Mouse (Mus musculus): ENCODE data around the gene Ppfia3.
"Not testable (repeated sequence)": the region's sequence is repeated elsewhere in the genome, so short reads cannot be mapped to it uniquely, and the experiment has no call there.

The Ppfia3 gene

DNA sequence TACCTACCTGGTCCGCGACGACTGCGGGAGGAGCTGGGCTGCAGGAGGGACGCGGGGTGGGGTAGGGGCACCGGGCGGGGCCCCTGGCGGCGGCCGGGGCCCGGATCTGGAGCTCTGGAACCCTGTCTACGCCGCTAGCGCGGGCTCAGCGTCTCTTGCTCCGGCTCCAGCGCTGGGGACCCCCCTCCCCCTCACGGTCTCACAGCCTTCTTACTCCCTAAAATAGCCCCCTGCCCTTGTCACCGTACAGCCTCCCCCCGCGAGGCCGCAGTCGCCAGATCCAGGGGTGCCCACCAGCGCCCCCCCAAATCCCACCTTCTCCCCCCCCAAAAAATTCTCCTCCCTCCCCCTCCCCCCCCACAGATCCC, at the start of gene Ppfia3:
Gene Ppfia3 (minus strand): TSS at position 368 of the 368 bp plus-strand sequence.
- no peak for DNase-seq (ENCODE audit: low spot score in 2 of 2)

DNA sequence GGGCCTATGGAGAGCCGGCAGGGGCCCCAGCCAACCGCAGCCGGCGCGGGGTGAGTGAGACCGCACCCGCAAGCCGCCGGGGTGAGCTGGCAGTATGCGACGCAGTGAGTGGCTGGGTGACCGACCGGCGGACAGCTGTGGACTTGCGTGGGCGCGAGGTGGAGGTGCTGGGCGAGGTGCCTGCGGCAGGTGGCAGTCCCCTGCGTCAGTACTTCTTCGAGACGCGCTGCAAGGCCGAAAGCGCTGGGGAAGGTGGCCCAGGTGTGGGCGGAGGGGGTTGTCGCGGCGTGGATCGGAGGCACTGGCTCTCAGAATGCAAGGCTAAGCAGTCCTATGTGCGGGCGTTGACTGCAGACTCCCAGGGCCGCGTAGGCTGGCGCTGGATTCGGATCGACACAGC, 48.8 kb upstream of the Ppfia3 start:
- peak; percentile 51 to 52 for DNase-seq (ENCODE audit: low spot score in 2 of 2)

DNA sequence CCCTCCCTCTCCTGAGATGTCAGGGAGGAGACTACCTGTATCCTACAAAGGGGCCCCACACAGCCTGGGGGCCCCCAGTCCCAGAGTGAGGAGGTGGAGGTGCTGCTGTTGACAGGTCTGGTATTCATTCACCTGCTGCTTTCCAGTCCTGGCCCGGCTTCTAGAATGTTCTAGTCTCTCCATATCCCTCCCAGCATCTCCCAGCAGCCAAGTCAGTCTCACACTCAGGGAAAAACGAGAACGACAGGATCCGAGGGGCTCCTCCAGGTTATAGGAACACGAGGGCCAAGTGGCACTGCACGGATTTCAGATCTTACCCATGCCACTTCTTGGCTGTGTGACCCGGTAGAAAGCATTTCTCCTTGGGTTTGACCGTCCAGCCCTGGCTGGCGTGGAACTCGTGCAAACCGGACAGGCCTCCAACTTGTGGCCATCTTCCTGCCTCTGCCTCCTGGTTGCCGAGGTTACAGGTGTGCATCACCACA, 48.0 kb upstream of the Ppfia3 start:
- DNase-seq (ENCODE audit: low spot score in 2 of 2) = no peak

DNA sequence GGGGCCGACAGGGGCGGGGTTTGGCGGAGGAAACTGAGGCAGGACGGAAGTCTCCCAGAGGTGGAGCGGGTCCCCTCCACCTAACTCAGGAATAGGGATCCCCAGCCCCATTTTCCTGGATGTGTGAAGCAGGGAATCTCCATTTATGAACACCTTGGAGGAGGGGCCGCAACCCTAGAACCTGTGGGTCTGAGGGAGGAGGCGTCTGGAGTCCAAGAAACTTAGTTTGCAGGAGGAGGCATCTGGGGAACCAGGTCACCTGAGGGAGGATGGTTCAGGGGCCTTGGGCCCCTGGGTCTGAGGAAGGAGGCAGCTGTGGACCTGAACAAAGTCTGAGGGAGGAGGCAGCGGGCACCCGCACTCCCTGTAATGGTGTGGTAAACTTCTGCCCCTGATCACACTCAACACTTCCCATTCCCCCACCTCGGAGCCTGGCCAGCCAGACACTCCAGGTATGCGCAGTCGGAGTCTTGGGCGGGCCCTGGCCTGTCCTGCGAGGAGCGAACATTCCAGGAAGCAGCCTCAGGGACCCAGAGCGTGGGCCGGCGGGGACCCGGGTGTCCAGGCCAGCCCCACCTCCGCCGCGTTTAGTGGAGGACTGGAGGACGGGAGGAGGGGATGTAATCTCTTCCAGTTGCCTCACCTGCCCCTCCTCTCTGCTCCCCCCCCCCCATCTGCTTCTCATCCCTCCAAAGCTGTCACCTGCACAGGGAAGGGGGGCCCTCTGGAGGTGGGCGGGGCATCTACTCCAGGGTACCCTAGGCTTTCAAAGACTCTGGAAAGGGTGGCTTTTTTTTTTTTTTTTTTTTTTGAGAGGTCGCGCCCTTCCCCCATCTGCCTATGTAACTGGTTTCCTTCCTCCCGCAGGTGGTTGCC, 47.3 kb upstream of the Ppfia3 start:
- no peak for DNase-seq (ENCODE audit: low spot score in 2 of 2)

DNA sequence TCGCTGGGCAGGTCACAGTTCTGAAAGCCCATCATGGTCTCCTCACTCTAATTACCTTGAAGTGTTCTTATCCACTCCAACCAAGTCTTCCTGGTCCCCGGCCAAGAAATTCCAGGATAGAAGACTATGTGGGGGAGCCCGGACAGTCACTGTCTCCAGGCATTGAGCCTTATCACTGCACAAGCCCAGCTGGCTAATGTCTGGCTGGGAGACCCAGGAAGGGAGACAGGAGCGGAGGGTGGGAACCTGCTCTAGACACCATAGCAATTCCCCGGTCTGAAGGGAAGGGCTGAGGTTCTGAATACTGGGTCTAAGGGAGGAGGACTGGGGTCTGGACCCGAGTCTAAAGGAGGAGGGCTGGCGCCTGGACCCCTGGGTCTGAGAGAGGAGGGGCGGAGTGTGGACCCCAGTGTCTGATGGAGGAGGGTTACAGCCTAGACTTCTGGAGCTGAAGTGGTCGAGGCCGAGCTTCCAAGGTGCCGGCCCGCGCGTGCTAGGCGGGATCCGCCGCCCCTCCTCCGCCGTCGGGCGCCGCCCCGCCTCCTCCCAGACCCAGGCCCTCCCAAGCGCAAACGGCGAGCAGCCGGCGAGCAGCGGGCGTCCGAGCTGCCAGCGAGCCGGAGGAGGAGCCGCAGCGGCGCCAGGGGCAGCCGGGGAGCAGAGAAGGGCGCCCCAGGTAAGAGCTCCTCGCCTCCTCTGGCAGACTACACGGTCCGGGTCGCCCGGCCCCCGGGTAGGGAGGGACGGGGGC, 46.5 kb upstream of the Ppfia3 start, which contains the start of gene Ntf5:
Gene Ntf5 (plus strand): TSS at position 583 of the 751 bp plus-strand sequence.
- DNase-seq (ENCODE audit: low spot score in 2 of 2) = no peak

DNA sequence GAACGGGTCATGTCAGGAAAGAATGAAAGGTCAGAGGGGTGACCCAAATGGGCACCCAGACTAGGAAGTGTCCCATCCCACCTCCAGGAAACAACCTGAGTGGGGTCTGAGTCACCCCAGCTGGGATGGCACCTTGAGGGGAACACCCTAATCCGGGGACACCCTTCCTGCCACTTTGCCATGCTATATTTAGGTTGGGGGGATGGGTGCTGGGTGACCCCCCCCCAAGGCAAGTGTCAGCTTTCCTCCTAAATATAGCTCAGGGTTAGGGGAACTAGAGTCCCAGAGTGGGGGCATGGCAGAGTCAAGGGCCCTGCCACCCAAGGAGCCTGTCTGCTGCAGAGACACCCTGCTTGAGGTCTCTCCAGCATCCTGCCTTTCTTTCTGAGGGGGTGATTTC, 45.6 kb upstream of the Ppfia3 start:
- no peak for DNase-seq (ENCODE audit: low spot score in 2 of 2)

DNA sequence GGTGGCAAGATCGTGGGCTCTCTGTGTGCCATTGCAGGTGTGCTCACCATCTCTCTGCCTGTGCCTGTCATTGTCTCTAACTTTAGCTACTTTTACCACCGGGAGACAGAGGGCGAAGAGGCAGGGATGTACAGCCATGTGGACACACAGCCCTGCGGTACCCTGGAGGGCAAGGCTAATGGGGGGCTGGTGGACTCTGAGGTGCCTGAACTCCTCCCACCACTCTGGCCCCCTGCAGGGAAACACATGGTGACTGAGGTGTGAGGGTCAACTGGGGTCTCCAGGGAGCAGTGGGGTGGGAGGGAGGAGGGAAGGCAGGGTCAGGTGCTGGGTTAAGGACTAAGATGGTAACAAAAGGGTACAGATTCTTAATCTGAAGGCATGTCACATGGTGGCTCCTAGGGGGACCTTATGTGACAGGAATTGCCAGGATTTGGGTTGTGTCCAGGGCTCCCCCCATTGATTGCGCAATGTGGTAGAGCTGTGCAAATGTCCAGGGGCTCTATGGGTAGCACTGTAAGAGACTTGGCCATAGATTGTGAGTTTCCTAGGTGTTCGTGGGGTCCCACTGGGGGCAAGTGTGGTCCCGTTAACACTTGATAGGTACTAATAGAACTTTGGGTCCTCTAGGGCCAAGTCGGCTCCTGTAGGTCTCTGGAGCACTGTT, 42.8 kb upstream of the Ppfia3 start:
- no peak for DNase-seq (ENCODE audit: low spot score in 2 of 2)

DNA sequence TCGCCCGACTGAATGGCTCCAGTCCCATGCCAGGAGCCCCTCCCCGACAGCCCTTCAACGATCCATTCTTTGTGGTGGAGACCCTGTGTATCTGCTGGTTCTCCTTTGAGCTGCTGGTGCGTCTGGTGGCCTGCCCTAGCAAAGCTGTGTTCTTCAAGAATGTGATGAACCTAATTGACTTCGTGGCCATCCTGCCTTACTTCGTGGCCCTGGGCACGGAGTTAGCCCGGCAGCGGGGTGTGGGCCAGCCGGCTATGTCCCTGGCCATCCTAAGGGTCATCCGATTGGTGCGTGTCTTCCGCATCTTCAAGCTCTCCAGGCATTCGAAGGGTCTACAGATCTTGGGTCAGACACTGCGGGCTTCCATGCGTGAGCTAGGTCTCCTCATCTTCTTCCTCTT, 42.1 kb upstream of the Ppfia3 start:
- DNase-seq (ENCODE audit: low spot score in 2 of 2) = no peak

DNA sequence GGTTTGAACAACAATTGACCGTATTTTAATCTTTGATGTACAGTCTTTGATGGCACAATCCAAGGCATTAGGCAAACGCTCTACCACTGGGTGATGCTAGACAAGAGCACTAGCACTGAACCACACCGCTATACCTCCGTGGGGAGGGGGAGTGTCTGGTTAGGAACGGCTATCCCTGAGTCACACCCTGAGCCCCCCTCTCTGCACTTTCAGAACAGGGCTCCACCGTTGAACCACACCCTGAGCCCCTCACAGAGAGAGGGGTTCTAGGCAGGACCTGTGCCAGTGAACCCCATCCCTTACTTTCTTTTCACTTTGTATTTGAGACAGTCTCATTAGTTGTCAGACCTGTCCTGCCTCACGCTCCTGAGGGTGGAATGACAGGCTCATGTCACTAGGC, 41.5 kb upstream of the Ppfia3 start:
- DNase-seq (ENCODE audit: low spot score in 2 of 2) = no peak

DNA sequence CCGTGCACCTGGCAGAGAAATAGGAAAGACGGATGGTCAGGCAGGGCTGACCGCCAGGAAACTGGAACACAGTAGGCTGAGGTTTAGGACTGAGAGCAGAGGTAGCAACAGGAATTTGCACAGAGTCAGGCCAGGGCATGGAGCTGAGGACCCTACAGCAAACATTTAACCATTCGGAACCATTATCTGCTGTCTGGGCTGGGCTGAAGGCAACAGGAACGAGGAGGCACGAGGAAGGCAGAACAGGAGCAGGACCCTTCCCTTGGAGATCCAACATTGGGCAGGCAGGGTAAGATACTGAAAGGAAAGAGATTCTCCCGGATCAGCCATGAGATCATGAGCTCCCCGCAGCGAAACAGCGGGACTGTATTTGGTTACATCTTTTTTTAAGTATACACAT, 41.0 kb upstream of the Ppfia3 start:
- DNase-seq (ENCODE audit: low spot score in 2 of 2) = no peak

DNA sequence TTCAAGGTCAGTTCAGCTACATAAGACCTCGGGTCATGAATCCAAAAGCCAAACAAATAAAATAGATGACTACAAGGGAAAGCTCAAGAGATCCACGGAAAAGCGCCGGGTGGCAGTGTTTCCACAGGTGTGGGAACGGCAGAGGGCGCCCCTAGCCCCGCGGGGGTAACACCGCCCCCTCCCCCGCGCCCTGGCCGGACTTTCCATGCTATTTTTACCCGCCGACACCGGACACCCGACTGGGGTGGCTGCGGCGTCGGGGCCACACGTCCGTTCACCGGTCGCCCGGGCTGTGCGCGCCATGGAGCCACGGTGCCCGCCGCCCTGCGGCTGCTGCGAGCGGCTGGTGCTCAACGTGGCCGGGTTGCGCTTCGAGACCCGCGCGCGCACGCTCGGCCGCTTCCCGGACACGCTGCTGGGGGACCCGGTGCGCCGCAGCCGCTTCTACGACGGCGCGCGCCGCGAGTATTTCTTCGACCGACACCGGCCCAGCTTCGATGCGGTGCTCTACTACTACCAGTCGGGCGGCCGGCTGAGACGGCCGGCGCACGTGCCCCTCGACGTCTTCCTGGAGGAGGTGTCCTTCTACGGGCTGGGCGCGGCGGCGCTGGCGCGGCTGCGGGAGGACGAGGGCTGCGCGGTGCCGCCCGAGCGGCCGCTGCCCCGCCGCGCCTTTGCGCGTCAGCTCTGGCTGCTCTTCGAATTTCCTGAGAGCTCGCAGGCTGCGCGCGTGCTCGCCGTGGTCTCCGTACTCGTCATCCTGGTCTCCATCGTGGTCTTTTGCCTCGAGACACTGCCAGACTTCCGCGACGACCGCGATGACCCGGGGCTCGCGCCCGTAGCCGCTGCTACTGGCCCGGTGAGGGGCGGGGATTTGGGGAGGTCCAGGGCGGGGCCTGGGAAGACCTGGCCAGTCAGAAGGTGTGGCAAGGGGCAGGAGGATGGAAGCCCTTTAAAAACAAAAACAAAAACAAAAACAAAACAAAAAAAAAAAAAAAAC, 39.6 kb upstream of the Ppfia3 start:
- no peak for DNase-seq (ENCODE audit: low spot score in 2 of 2)

DNA sequence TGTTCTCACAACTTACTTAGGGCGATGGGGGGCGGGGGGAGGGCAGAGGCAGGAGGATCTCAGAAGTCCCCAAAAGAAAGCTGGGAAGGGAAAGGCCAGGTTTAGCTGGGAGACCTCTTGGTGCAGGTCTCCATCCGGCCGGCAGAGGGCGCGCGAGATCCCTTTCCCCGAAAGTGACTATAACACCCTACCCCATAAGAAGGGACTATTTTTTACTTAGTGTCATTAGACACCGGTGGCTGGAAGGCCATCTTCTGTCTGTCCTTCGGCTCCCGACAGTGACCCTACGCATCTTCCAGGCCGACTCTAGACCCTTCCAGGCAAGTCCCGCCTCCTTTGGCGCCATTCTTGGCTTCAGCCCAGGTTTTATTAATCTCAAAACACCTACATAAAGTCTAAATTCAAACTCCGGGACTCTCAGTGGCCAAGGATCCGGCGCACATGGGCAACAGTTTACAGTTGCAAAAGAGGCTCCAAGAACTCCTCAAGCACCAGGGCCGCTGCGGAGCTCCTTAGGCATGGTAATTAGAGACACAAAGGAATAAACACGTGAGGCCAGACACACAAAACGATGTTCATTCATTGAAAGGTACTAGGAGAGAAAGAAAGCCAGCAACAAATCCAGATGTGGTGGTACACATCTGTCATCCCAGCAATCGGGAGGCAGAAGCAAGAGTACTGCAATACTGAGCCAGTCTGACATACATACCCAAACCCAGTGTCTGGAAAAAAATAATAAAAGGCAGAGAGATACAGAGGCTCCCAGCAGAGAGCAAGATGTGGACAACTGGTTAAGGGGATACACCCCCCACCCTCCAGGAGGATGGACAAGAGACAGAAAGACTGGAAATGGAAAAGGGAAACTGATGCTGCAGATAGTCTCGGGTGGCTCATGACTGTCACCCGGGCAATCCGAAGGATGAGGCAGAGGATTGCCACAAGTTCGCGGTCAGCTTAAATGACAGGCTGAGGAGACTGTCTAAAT, 38.6 kb upstream of the Ppfia3 start, which contains the start of gene Kcna7:
Gene Kcna7 (plus strand): TSS at position 563 of the 985 bp plus-strand sequence.
- peak; percentile 76 to 81 for DNase-seq (ENCODE audit: low spot score in 2 of 2)

DNA sequence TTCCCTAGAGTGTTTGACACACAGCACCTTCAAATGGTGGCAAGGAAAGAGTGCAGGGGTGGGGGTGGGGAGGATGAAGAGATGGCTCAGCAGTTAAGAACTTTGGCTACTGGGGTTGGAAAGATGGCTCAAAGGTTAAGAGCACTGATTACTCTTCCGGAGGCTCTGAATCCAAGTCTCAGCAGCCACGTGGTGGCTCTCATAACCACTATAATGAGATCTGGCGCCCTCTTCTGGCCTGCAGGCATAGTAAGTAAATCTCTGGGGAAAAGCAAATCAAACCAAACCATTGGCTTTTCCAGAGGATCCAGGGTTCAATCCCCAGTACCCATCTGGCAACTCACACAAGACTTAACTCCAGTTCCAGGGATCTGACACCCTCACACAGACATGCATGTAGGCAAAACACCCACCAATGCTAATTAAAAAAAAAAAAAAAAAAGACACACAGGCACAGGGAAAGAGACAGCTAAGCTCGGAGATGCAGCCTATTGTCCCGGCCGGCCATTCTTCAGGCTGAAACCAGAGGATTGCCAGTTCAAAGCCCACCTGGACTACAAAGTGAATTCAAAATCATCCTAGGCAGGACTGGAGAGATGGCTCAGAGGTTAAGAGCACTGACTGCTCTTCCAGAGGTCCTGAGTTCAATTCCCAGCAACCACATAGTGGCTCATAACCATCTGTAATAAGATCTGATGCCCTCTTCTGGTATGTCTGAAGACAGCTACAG, 36.9 kb upstream of the Ppfia3 start:
- peak; percentile 37 to 38 for DNase-seq (ENCODE audit: low spot score in 2 of 2)

DNA sequence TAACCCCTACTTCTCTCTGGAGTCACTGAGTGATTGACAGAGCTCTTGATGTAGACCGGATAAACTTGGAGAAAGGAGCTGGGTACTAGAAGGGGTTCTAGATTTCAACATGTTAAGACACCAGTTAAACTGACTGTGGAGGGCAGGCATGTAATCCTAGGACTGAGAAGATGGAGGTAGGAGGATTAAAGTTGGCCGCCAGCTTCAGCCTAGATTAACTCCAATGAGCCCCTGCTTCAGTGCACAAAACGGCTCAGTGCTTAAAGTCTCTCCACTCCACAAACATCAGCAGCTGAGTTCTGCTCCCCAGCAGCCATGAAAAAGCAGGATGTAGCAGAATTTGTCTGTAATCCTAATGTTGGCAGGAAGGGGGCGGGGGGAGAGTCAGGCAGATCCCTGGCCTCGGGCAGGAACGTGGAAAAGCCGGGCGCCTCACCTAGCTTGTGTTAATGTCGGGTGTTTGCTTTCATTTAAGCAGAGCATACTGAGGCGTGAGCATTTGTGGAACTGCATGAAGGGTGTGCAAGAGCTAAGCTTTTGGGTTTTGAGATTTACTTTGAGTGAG, 34.8 kb upstream of the Ppfia3 start:
- no peak for DNase-seq (ENCODE audit: low spot score in 2 of 2)

DNA sequence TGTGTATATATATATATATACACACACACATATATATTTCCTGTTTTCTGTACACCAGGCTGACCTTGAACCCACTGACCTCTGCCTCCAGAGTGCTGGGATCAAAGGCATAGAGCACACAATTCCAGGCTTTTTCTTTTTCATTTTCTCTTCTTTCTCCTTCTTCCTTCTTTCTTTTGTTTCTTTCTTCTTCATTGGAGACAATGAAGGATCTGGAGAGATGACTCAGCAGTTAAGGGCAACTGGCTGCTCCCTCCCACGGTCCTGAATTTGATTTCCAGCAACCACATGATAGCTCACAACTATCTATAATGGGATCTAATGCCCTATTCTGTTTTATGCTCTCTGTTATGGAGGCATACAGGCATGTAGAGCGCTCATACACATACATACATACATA, 30.0 kb upstream of the Ppfia3 start:
- no peak for DNase-seq (ENCODE audit: low spot score in 2 of 2)

DNA sequence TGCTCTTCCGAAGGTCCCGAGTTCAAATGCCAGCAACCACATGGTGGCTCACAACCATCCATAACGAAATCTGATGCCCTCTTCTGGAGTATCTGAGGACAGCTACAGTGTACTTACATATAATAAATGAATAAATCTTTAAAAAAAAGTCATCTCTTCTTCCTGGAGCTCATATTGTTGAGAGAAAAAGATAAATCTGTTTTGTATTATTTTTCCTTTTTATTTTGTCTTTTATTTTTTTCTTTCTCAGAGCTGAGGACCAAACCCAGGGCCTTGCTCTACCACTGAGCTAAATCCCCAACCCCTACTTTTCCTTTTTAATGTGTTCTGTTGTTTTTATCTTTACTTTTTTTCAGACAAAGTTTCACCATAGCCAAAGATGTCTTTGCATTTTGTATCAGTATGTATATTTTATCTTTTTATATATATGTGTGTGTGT, 29.5 kb upstream of the Ppfia3 start:
- DNase-seq (ENCODE audit: low spot score in 2 of 2) = not testable (repeated sequence)

DNA sequence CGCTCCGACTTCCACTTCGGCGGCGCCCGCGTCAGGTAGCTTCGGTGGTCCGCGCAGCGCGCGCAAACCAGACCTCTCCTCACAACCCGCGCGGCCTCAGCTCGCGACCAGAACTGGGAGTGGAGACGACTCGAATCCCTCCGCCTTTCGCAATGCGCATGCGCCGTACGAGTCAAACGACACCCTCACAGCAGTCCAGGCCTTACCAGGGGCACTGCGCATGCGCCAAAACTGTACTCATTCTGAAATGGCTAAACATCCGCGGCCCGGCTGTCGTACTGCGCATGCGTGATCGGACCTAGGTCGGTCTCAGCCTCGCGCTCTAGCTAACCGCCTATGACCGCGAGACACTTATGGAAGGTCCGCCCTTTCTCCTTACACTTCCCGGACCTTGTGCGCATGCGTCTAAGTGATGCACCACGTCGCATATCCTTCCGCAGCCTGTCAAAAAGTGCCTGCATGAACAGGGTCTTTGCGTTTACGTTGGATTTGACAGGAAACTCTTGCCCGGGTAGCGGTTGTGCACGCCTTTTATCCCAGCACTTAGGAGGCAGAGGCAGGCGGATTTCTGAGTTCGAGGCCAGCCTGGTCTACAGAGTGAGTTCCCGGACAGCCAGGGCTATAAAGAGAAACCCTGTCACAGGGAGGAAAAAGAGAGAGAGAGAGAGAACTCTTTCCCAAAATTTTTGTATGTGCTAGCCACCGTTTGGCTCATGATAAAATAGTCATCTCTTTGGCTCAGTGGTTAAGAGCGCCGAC, 28.9 kb upstream of the Ppfia3 start, which contains the start of gene Snrnp70:
Gene Snrnp70 (minus strand): TSS at position 165 of the 759 bp plus-strand sequence.
- DNase-seq (ENCODE audit: low spot score in 2 of 2) = peak; percentile 100

DNA sequence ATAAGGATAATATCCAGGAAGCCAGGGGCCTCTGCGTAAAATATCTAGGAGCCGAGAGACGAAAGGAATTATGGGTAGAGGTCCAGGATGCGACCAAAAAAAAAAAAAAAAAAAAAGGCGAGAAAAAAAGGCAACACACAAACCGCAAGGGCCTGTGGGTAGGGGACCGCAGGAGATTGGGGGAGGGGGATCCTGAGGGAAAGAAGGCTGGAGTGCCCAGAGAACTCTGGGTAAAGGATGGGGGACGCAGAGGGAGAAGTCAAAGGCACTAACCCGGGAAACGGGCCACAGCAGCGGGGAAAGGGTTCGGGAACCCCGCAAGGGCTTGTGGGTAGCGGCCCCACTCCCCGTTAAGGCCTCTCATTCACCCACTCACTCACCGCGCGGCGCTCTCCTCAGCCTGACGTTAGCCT, 28.3 kb upstream of the Ppfia3 start:
- DNase-seq (ENCODE audit: low spot score in 2 of 2) = no peak
